Mouse (Mus musculus): ENCODE measurements around the gene Tlr12.

DNA sequence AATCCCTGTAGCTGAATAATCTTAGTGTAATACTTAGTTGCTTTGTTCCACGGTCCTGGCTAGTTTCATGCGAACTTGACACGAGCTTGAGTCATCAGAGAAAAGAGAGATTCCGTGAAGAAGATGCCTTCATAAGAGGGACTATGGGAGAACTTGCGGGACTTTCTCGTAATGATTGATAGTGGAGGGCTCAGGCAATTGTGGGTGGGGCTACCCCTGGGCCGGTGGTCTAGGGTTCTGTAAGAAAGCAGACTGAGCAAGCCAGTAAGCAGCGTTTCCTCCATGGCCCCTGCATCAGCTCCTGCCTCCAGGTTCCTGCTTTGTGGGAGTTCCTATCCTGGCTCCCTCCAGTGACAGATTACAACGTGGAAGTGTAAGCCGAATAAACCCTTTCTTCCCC, 7.7 kb downstream of the Tlr12 start:
- TF ChIP-seq CTCF (IDR thresholded peaks at IDR 0.05; ENCODE audit: borderline replicate concordance, extremely low read depth, insufficient read depth, insufficient read length): no peak
- no peak for TF ChIP-seq POLR2A (IDR thresholded peaks at IDR 0.05; ENCODE audit: borderline replicate concordance, extremely low read depth, insufficient read depth, insufficient read length, poor library complexity, severe bottlenecking)
